Mouse (Mus musculus) forebrain, embryonic 11.5 days (tissue): ENCODE data around the gene Gm10642. TPM values are rescaled to one million over a fixed set of nuclear protein-coding genes. Genes with fewer than 3 reads are reported as not detected.

Experiments
- ATAC-seq: fragments of 200-750 bp; cut with Nextera tagmentation; replicated peaks from 2 replicates; pipeline ENCODE4 v1.8.0; 2017; ENCODE audit warnings: moderate TSS enrichment; ENCODE audit not compliant: low FRiP score
- DNase-seq: peaks from one replicate; pipeline ENCODE4 v3.0.0-alpha.2; 2017; ENCODE audit warnings: low spot score
- H3K27ac ChIP-seq: fragments of 300-500 bp; sonication (generic); 2 replicates; pipeline ENCODE4 v1.5.1; 2014; ENCODE audit warnings: low read depth, low read length
- H3K27me3 ChIP-seq: fragments of 300-500 bp; sonication (generic); 2 replicates; pipeline ENCODE4 v1.6.1; 2014; ENCODE audit warnings: mild to moderate bottlenecking, low read length, mixed read lengths; ENCODE audit not compliant: control insufficient read depth, insufficient read depth
- H3K36me3 ChIP-seq: fragments of 300-500 bp; sonication (generic); 2 replicates; pipeline ENCODE4 v1.6.1; 2014; ENCODE audit warnings: mild to moderate bottlenecking, low read length, moderate library complexity, mixed read lengths; ENCODE audit not compliant: control insufficient read depth, insufficient read depth
- H3K4me1 ChIP-seq: fragments of 300-500 bp; sonication (generic); replicated peaks from 2 replicates; pipeline ENCODE4 v1.6.1; 2014; ENCODE audit warnings: low read length, mixed read lengths; ENCODE audit not compliant: control insufficient read depth, insufficient read depth
- H3K4me2 ChIP-seq: fragments of 300-500 bp; sonication (generic); 2 replicates; pipeline ENCODE4 v1.6.1; 2014; ENCODE audit warnings: low read depth, mild to moderate bottlenecking, low read length, moderate library complexity, mixed read lengths; ENCODE audit not compliant: severe bottlenecking
- H3K4me3 ChIP-seq: fragments of 300-500 bp; sonication (generic); 2 replicates; pipeline ENCODE4 v1.5.1; 2014; ENCODE audit warnings: low read depth, low read length
- H3K9ac ChIP-seq: fragments of 300-500 bp; sonication (generic); 2 replicates; pipeline ENCODE4 v1.6.1; 2014; ENCODE audit warnings: low read length
- H3K9me3 ChIP-seq: fragments of 300-500 bp; sonication (generic); 2 replicates; pipeline ENCODE4 v1.6.1; 2016; ENCODE audit warnings: low read length, mixed read lengths; ENCODE audit not compliant: control insufficient read depth
- WGBS: fragments of 180-500 bp; shearing (Covaris S2); extraction: QIAGEN DNeasy Blood & Tissue Kit; methylation state at CpG from one replicate; pipeline ENCODE4 v1.1.7; 2014; 5-methylcytosine and 5-hydroxymethylcytosine counted together
- polyA plus RNA-seq: library from polyadenylated mRNA; unstranded; fragments of >200 nt; fragmentation: Nextera tagmentation; extraction: Ambion mirVana; gene quantifications from 2 replicates; pipeline ENCODE4 v1.2.1, GENCODE M21; 2014

The Gm10642 gene
- polyA plus RNA-seq, 1 experiment from 2014 or later, result 0.56 TPM

GRCm38 (mm10) chr9:70668048-70668447 lies 12.0 kb downstream of the Gm10642 start:
- no peaks in the 10 kb centered on the region for H3K36me3 ChIP-seq
- no peaks in the 10 kb centered on the region for H3K27me3 ChIP-seq
- H3K4me3 ChIP-seq, result no peak overlapping the region
- no peak for ATAC-seq
- DNase-seq, result no peak
- no peak overlapping the region for H3K4me2 ChIP-seq
- H3K9me3 ChIP-seq, result no peaks in the 10 kb centered on the region
- no peak overlapping the region for H3K9ac ChIP-seq
- H3K27ac ChIP-seq, result no peak overlapping the region
- no peaks in the 10 kb centered on the region for H3K4me1 ChIP-seq

GRCm38 (mm10) chr9:70669197-70669596 lies 13.1 kb downstream of the Gm10642 start:
- H3K9ac ChIP-seq, result no peak overlapping the region
- no peaks in the 10 kb centered on the region for H3K4me1 ChIP-seq
- ATAC-seq (no peak), DNase-seq (no peak)
- H3K4me2 ChIP-seq, result no peak overlapping the region
- WGBS, result 68% methylated on average over 2 of the region's 2 CpGs
- H3K9me3 ChIP-seq, result no peaks in the 10 kb centered on the region
- no peaks in the 10 kb centered on the region for H3K27me3 ChIP-seq
- H3K36me3 ChIP-seq, result no peaks in the 10 kb centered on the region
- H3K4me3 ChIP-seq, result no peak overlapping the region
- H3K27ac ChIP-seq, result no peak overlapping the region

- WGBS, result 84% methylated on average over 6 of the region's 6 CpGs
- no peaks in the 10 kb centered on the region for H3K36me3 ChIP-seq
- no peaks in the 10 kb centered on the region for H3K9me3 ChIP-seq
- H3K27ac ChIP-seq, result no peak overlapping the region
- H3K4me3 ChIP-seq, result no peak overlapping the region
- ATAC-seq (no peak), DNase-seq (no peak)
- no peaks in the 10 kb centered on the region for H3K27me3 ChIP-seq
- no peak overlapping the region for H3K9ac ChIP-seq
- H3K4me1 ChIP-seq, result no peaks in the 10 kb centered on the region
- no peak overlapping the region for H3K4me2 ChIP-seq
Measured at GRCm38 (mm10) chr9:70670381-70670780, 14.3 kb downstream of the Gm10642 start.

GRCm38 (mm10) chr9:70671278-70671677 lies 15.2 kb downstream of the Gm10642 start:
- no peak overlapping the region for H3K9ac ChIP-seq
- no peaks in the 10 kb centered on the region for H3K9me3 ChIP-seq
- no peak overlapping the region for H3K4me2 ChIP-seq
- H3K36me3 ChIP-seq, result no peaks in the 10 kb centered on the region
- ATAC-seq (no peak), DNase-seq (no peak)
- H3K4me1 ChIP-seq, result no peaks in the 10 kb centered on the region
- WGBS, result 78% methylated on average over 6 of the region's 6 CpGs
- H3K4me3 ChIP-seq, result no peak overlapping the region
- H3K27ac ChIP-seq, result no peak overlapping the region
- no peaks in the 10 kb centered on the region for H3K27me3 ChIP-seq

GRCm38 (mm10) chr9:70671772-70672579 lies 15.9 kb downstream of the Gm10642 start:
- Histone ChIP-seq H3K4me2 (no peak overlapping the region), H3K36me3 (no peaks in the 10 kb centered on the region), H3K4me3 (no peak overlapping the region), H3K4me1 (no peaks in the 10 kb centered on the region), H3K27me3 (no peaks in the 10 kb centered on the region), H3K9me3 (no peaks in the 10 kb centered on the region), H3K9ac (no peak overlapping the region), H3K27ac (no peak overlapping the region)
- DNase-seq, result no peak
- no peak for ATAC-seq
- WGBS, result 58% methylated on average over 10 of the region's 10 CpGs

GRCm38 (mm10) chr9:70673656-70674055 lies 17.6 kb downstream of the Gm10642 start:
- H3K27me3 ChIP-seq, result no peaks in the 10 kb centered on the region
- H3K36me3 ChIP-seq, result no peaks in the 10 kb centered on the region
- H3K4me2 ChIP-seq, result no peak overlapping the region
- H3K9ac ChIP-seq, result no peak overlapping the region
- H3K27ac ChIP-seq, result no peak overlapping the region
- ATAC-seq, result no peak
- no peak overlapping the region for H3K4me3 ChIP-seq
- no peak for DNase-seq
- H3K4me1 ChIP-seq, result no peaks in the 10 kb centered on the region
- 90% methylated on average over 4 of the region's 4 CpGs for WGBS
- H3K9me3 ChIP-seq, result no peaks in the 10 kb centered on the region

- ATAC-seq (no peak), DNase-seq (no peak)
- Histone ChIP-seq H3K9ac (no peak overlapping the region), H3K27ac (no peak overlapping the region), H3K4me2 (no peak overlapping the region), H3K4me1 (no peaks in the 10 kb centered on the region), H3K4me3 (no peak overlapping the region), H3K27me3 (no peaks in the 10 kb centered on the region), H3K36me3 (no peaks in the 10 kb centered on the region), H3K9me3 (no peaks in the 10 kb centered on the region)
- 78% methylated on average over 4 of the region's 4 CpGs for WGBS
Measured at GRCm38 (mm10) chr9:70675117-70675516, 19.1 kb downstream of the Gm10642 start.

GRCm38 (mm10) chr9:70675961-70676360 lies 19.9 kb downstream of the Gm10642 start:
- Histone ChIP-seq H3K4me2 (no peak overlapping the region), H3K27ac (no peak overlapping the region), H3K9me3 (no peaks in the 10 kb centered on the region), H3K4me3 (no peak overlapping the region), H3K36me3 (no peaks in the 10 kb centered on the region), H3K4me1 (no peaks in the 10 kb centered on the region), H3K27me3 (no peaks in the 10 kb centered on the region), H3K9ac (no peak overlapping the region)
- ATAC-seq (no peak), DNase-seq (no peak)
- WGBS, result 91% methylated on average over 5 of the region's 5 CpGs

- H3K4me1 ChIP-seq, result no peaks in the 10 kb centered on the region; the same call in 1 of the 2 replicates
- H3K4me3 ChIP-seq, result peak within 1 kb of the TSS; percentile 96
- peak within 1 kb of the TSS; percentile 56 for H3K4me2 ChIP-seq
- WGBS, result under 1% methylated on average over 44 of the region's 48 CpGs
- peak; percentile 99 for ATAC-seq
- no peaks in the 10 kb centered on the region for H3K36me3 ChIP-seq
- H3K9me3 ChIP-seq, result no peaks in the 10 kb centered on the region
- peak within 1 kb of the TSS; percentile 92 for H3K9ac ChIP-seq
- DNase-seq, result peak; percentile 100
- no peaks in the 10 kb centered on the region for H3K27me3 ChIP-seq
- H3K27ac ChIP-seq, result peak within 1 kb of the TSS; percentile 95
Measured at GRCm38 (mm10) chr9:70678682-70679131, 22.7 kb downstream of the Gm10642 start, which contains the start of gene Adam10. TSS of gene Adam10 (plus strand) at chr9:70678997.
